Mouse (Mus musculus) hindbrain, embryonic 15.5 days (tissue): Measurements from ENCODE around the gene Msi2. TPM values are rescaled to one million over a fixed set of nuclear protein-coding genes. Genes with fewer than 3 reads are reported as not detected.

Source experiments
- ATAC-seq: fragments of 200-750 bp; cut with Nextera tagmentation; 2 replicates; pipeline ENCODE4 v1.8.0; 2017; ENCODE audit warnings: low read depth, moderate number of reproducible peaks, moderate TSS enrichment; ENCODE audit not compliant: low FRiP score
- H3K27ac ChIP-seq: fragments of 300-500 bp; sonication (generic); replicated peaks from 2 replicates; pipeline ENCODE4 v1.5.1; 2015; ENCODE audit warnings: mild to moderate bottlenecking, inconsistent platforms
- H3K27me3 ChIP-seq: fragments of 300-500 bp; sonication (generic); 2 replicates; pipeline ENCODE4 v1.6.1; 2015; ENCODE audit warnings: control low read depth, inconsistent platforms
- H3K36me3 ChIP-seq: fragments of 300-500 bp; sonication (generic); 2 replicates; pipeline ENCODE4 v1.6.1; 2015; ENCODE audit warnings: control low read depth, inconsistent platforms
- H3K4me1 ChIP-seq: fragments of 300-500 bp; sonication (generic); replicated peaks from 2 replicates; pipeline ENCODE4 v1.6.1; 2015; ENCODE audit warnings: control low read depth, inconsistent platforms
- H3K4me2 ChIP-seq: fragments of 300-500 bp; sonication (generic); 2 replicates; pipeline ENCODE4 v1.6.1; 2015; ENCODE audit warnings: moderate library complexity, mild to moderate bottlenecking, inconsistent platforms
- H3K4me3 ChIP-seq: fragments of 300-500 bp; sonication (generic); 2 replicates; pipeline ENCODE4 v1.5.1; 2015; ENCODE audit warnings: mild to moderate bottlenecking, inconsistent platforms
- H3K9ac ChIP-seq: fragments of 300-500 bp; sonication (generic); 2 replicates; pipeline ENCODE4 v1.6.1; 2015; ENCODE audit warnings: inconsistent platforms
- H3K9me3 ChIP-seq: fragments of 300-500 bp; sonication (generic); 2 replicates; pipeline ENCODE4 v1.6.1; 2016; ENCODE audit warnings: control low read depth, inconsistent platforms
- WGBS: fragments of 180-500 bp; shearing (Covaris S2); methylation state at CpG from one replicate; pipeline ENCODE4 v1.1.7; 2015; 5-methylcytosine and 5-hydroxymethylcytosine counted together
- polyA plus RNA-seq: library from polyadenylated mRNA; unstranded; fragments of >200 nt; fragmentation: Nextera tagmentation; extraction: Ambion mirVana; gene quantifications from 2 replicates; pipeline ENCODE4 v1.2.1, GENCODE M21; 2015

The Msi2 gene
- polyA plus RNA-seq, 1 experiment from 2014 or later, result 35.9 TPM

DNA sequence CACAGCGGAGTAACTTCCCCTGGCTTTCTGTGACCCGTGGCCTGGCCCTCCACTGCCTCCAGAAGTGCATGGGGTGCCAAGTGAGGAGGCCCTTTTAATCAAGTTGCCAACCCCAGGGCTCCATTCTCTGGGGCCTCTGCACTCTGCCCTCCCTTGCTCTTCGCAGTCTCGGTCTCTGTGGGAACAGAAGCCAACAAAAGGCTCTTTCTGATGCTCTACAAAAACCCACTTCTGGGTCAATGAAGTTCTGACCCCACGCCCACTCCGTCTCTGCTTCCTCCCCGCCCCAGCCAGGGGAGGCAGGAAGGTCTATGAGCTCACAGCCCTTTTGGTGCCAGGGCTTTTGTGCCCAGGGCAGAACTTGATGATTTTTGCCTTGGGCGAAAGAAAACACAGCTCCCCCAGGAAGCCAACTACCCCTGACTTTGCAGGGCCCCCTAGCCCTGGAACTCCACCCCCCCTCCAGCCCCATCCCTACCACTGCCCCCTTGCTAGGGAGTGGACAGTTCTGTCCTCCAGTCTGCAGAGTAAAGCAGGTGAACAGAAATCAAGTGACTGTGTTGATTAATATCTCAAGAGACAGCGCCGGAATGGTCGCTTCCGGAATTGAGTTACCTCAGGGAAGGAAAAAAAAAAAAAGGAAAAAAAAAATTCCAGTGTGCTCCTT, 246.2 kb downstream of the Msi2 start:
- H3K9me3 ChIP-seq, result no peaks in the 10 kb centered on the region
- no peaks in the 10 kb centered on the region for H3K36me3 ChIP-seq
- H3K4me3 ChIP-seq, result no peak overlapping the region
- peak; percentile 78 for ATAC-seq
- peak overlapping the region; percentile 74 for H3K27ac ChIP-seq
- WGBS, result 13% methylated on average over 12 of the region's 12 CpGs
- no peak overlapping the region for H3K4me2 ChIP-seq
- H3K9ac ChIP-seq, result no peak overlapping the region
- H3K27me3 ChIP-seq, result no peaks in the 10 kb centered on the region
- H3K4me1 ChIP-seq, result peaks cover 67% of the 10 kb centered on the region

- Histone ChIP-seq H3K4me3 (no peak overlapping the region), H3K9me3 (no peaks in the 10 kb centered on the region), H3K27me3 (no peaks in the 10 kb centered on the region), H3K36me3 (no peaks in the 10 kb centered on the region), H3K9ac (no peak overlapping the region), H3K4me1 (peaks cover 59% of the 10 kb centered on the region), H3K27ac (peak overlapping the region; percentile 49; the same call in 1 of the 2 replicates), H3K4me2 (no peak overlapping the region)
- no peak for ATAC-seq
Measured at GRCm38 (mm10) chr11:88470599-88470998, 247.7 kb downstream of the Msi2 start.

GRCm38 (mm10) chr11:88468996-88469395, 249.3 kb downstream of the Msi2 start:
- Histone ChIP-seq H3K9me3 (no peaks in the 10 kb centered on the region), H3K9ac (no peak overlapping the region), H3K36me3 (no peaks in the 10 kb centered on the region), H3K27me3 (no peaks in the 10 kb centered on the region), H3K27ac (no peak overlapping the region), H3K4me3 (no peak overlapping the region), H3K4me1 (peaks cover 58% of the 10 kb centered on the region), H3K4me2 (no peak overlapping the region)
- ATAC-seq, result no peak

- H3K9ac ChIP-seq, result no peak overlapping the region; the same call in 1 of the 2 replicates
- WGBS, result 35% methylated on average over 18 of the region's 18 CpGs
- no peaks in the 10 kb centered on the region for H3K9me3 ChIP-seq
- no peak overlapping the region for H3K4me2 ChIP-seq
- no peak overlapping the region for H3K4me3 ChIP-seq
- H3K27me3 ChIP-seq, result no peaks in the 10 kb centered on the region
- no peak for ATAC-seq
- H3K27ac ChIP-seq, result peak overlapping the region; percentile 62
- H3K4me1 ChIP-seq, result peaks cover 59% of the 10 kb centered on the region
- no peaks in the 10 kb centered on the region for H3K36me3 ChIP-seq
Measured at GRCm38 (mm10) chr11:88467498-88468245, 250.6 kb downstream of the Msi2 start.

DNA sequence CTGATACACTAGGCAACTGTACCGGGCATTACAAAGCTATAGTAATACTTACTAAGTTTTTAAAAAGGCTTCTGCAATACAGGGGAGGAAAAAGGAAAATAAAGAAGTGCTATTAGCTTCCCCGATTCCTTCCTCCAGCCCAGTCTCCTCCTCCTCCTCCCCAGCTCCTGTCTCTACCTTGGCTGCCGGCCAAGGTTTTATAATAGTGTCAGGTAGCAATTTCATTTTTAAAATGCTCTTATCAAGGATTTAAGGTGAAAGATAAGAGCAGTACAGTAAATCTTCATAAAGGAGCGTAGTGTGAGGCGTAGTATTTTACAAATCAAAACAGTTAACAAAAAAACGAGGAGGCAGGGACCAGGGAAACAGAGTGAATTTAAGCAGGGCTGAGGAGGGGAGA, 254.4 kb downstream of the Msi2 start:
- no peak for ATAC-seq

DNA sequence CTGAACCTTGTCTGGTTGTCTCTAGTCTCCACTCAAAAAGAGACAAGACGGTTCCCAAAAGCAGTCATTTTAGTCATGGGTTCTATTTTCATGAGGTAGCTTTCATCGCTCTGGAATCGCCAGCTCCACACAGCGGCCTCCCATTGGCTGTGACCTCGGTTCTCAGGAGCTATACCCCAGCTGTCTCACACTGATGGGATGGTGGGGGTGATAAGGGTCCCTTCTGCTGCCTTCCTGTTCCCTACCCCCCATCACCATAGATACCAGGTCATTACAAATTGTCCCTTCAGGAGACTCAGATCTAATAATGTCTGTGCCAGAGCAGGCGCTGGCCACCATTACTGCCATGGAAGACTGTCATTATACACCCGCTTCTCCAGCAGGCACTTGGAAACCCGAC, 255.5 kb downstream of the Msi2 start:
- Histone ChIP-seq H3K4me2 (no peak overlapping the region), H3K27ac (peak overlapping the region; percentile 58), H3K9ac (no peak overlapping the region), H3K27me3 (no peaks in the 10 kb centered on the region), H3K4me1 (peaks cover 68% of the 10 kb centered on the region), H3K9me3 (no peaks in the 10 kb centered on the region), H3K4me3 (no peak overlapping the region), H3K36me3 (no peaks in the 10 kb centered on the region)
- WGBS, result 27% methylated on average over 8 of the region's 8 CpGs
- no peak for ATAC-seq

More for the DNA sequence above, 254.4 kb downstream of the Msi2 start:
- H3K9me3 ChIP-seq, result no peaks in the 10 kb centered on the region
- no peak overlapping the region for H3K4me2 ChIP-seq
- peaks cover 69% of the 10 kb centered on the region for H3K4me1 ChIP-seq
- no peak overlapping the region for H3K4me3 ChIP-seq
- WGBS, result 59% methylated on average over 6 of the region's 6 CpGs
- H3K27ac ChIP-seq, result peak overlapping the region; percentile 58
- H3K36me3 ChIP-seq, result no peaks in the 10 kb centered on the region
- no peak overlapping the region for H3K9ac ChIP-seq
- no peaks in the 10 kb centered on the region for H3K27me3 ChIP-seq

GRCm38 (mm10) chr11:88461601-88462000, 256.7 kb downstream of the Msi2 start:
- peak overlapping the region; percentile 14; the same call in 1 of the 2 replicates for H3K27ac ChIP-seq
- H3K4me3 ChIP-seq, result no peak overlapping the region
- ATAC-seq, result no peak
- no peaks in the 10 kb centered on the region for H3K9me3 ChIP-seq
- no peak overlapping the region for H3K4me2 ChIP-seq
- H3K27me3 ChIP-seq, result no peaks in the 10 kb centered on the region
- H3K9ac ChIP-seq, result no peak overlapping the region
- peaks cover 73% of the 10 kb centered on the region for H3K4me1 ChIP-seq
- WGBS, result 91% methylated on average over 4 of the region's 4 CpGs
- no peaks in the 10 kb centered on the region for H3K36me3 ChIP-seq

DNA sequence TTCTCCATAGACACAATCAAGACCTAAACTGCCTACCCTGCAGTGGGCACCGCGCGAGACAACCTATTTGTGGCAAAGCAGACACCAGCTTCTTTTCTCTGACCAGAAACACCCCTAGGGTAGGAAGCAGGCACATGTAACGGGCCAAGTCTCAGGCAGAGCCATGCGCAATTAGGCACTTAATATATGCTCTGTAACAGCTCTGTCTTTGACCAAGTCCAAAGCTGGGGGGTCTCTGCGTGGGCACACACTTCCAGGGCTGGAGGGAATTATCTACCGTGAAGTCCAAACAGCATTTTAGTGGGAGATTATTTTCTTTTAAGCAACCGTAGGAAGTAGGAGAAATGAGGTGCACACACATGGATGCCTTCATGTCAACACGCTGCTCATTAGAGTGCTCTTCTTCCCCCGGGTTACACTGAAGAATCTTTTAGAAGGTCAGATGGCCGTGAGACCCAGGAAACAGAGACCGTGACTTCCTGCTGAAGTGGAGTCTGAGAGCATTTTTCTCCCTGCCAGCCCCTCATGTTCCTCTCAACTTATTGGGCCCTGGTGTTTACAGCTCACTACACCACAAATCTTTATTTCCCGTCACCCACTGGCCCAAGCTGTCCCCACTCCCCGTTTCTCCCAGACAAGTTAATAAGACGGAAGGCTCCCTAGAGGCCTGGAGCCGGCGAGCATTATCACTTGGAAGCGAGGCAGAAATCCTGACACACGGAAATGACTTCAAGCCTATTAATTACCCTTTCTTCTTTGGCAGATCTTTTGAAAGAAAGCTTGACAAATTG, 258.2 kb downstream of the Msi2 start:
- peak; percentile 65 for ATAC-seq
- Histone ChIP-seq H3K4me2 (no peak overlapping the region; the same call in 1 of the 2 replicates), H3K4me1 (peaks cover 86% of the 10 kb centered on the region)

DNA sequence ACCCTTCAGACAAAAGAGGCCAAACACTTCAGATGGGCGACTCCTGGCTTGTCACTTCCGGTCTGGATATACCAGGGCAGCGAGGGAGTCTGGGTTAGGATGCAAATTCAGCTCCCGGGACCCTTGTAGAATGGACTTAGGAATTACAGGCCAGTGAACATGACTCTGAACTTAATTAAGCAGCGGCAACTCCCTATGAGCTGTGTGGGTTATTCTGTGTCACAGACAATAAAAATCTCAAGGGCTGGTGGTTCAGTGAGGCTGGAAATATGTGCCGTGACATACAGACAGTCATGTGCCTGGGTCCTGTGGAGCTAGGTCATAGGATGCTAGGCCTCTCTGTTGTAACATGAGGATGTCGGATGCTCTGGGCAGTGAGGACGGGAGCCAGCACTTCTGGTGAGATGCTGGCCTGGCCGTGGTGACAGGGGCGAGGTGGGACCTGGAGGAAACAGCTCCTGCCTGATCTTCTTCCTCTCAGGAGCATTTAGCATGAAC, 261.0 kb downstream of the Msi2 start:
- no peak for ATAC-seq
- Histone ChIP-seq H3K4me3 (no peak overlapping the region), H3K27ac (no peak overlapping the region), H3K4me1 (peaks cover 81% of the 10 kb centered on the region), H3K4me2 (no peak overlapping the region), H3K36me3 (no peaks in the 10 kb centered on the region), H3K9me3 (no peaks in the 10 kb centered on the region), H3K27me3 (no peaks in the 10 kb centered on the region), H3K9ac (no peak overlapping the region)
- WGBS, result 72% methylated on average over 10 of the region's 10 CpGs

More for the DNA sequence above, 258.2 kb downstream of the Msi2 start:
- 21% methylated on average over 19 of the region's 19 CpGs for WGBS
- Histone ChIP-seq H3K27ac (peak overlapping the region; percentile 80), H3K9me3 (no peaks in the 10 kb centered on the region), H3K27me3 (no peaks in the 10 kb centered on the region), H3K36me3 (no peaks in the 10 kb centered on the region), H3K9ac (no peak overlapping the region), H3K4me3 (no peak overlapping the region)

GRCm38 (mm10) chr11:88454867-88455806, 263.2 kb downstream of the Msi2 start:
- H3K27me3 ChIP-seq, result no peaks in the 10 kb centered on the region
- H3K9me3 ChIP-seq, result no peaks in the 10 kb centered on the region
- no peaks in the 10 kb centered on the region for H3K36me3 ChIP-seq
- H3K27ac ChIP-seq, result peak overlapping the region; percentile 51
- peak; percentile 55; the same call in 1 of the 2 replicates for ATAC-seq
- WGBS, result 33% methylated on average over 19 of the region's 19 CpGs
- H3K4me2 ChIP-seq, result peak overlapping the region; percentile 1; the same call in 1 of the 2 replicates
- H3K4me3 ChIP-seq, result no peak overlapping the region
- no peak overlapping the region for H3K9ac ChIP-seq
- H3K4me1 ChIP-seq, result peaks cover 62% of the 10 kb centered on the region

GRCm38 (mm10) chr11:88449180-88449579, 269.1 kb downstream of the Msi2 start:
- 86% methylated on average over 6 of the region's 6 CpGs for WGBS
- H3K9me3 ChIP-seq, result no peaks in the 10 kb centered on the region
- no peaks in the 10 kb centered on the region for H3K36me3 ChIP-seq
- no peak overlapping the region for H3K4me3 ChIP-seq
- no peak overlapping the region for H3K9ac ChIP-seq
- H3K27ac ChIP-seq, result no peak overlapping the region
- H3K4me1 ChIP-seq, result peaks cover 41% of the 10 kb centered on the region
- H3K4me2 ChIP-seq, result no peak overlapping the region
- no peaks in the 10 kb centered on the region for H3K27me3 ChIP-seq
- ATAC-seq, result no peak
